8 mouse cellular contexts compared by ENCODE assay signal in the genomic region with DNA sequence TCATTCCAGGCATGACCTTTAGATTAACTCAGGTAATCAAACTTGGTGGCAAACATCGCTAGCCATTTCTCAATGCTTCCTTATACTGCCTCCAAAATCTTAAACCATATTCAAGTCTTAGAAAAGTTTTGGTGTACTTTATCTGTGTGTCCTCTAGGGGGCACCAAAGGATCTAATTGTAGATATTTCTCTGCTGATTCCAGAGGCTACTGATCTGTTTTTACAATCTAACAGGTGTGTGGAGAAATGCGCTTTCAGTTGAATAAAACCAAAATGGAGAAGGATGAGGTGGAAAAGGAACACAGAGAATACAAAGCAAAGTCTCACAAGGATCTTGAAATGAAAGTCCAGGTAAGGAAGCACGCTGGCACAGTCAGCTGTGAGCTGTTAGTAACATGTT.
DNase-seq lines count a peak whose midpoint lies in the region; ATAC-seq and TF ChIP-seq lines count a peak whose summit lies in the region.
"Had no signal": no experiment of that assay in that cellular context is flagged by ENCODE, and none has a peak within 500 bp of the region (broad histone marks: within the 10 kb centered on the region; RNA-seq: fewer than 3 reads in every experiment).

No protein-coding gene starts in this region.

- no peak overlapping the region for H3K4me3 ChIP-seq in intestine, postnatal 0 days (ENCODE audit: low read depth, low read length)
- H3K4me3 ChIP-seq: embryonic facial prominence, embryonic 13.5 days had no signal

- H3K27ac ChIP-seq in intestine, postnatal 0 days (ENCODE audit: low read depth, low read length): no peak overlapping the region
- H3K27ac ChIP-seq: embryonic facial prominence, embryonic 13.5 days had no signal

- ATAC-seq in intestine, postnatal 0 days: 0 out of 2 replicates have a peak, but pooled peaks have one; percentile 22

- H3K4me2 ChIP-seq in intestine, postnatal 0 days (replicated peaks; ENCODE audit: low read depth): no peak overlapping the region
- H3K4me2 ChIP-seq: embryonic facial prominence, embryonic 13.5 days had no signal

- H3K4me1 ChIP-seq in intestine, postnatal 0 days (replicated peaks; ENCODE audit: control insufficient read depth, insufficient read depth, low read length): no peaks in the 10 kb centered on the region
- H3K4me1 ChIP-seq: embryonic facial prominence, embryonic 13.5 days had no signal

- H3K36me3 ChIP-seq in intestine, postnatal 0 days (ENCODE audit: control insufficient read depth, insufficient read depth): no peaks in the 10 kb centered on the region
- H3K36me3 ChIP-seq: embryonic facial prominence, embryonic 13.5 days had no signal

- WGBS in intestine, postnatal 0 days: 39% methylated on average over 3 of the region's 3 CpGs

- H3K9ac ChIP-seq in intestine, postnatal 0 days (ENCODE audit: low read depth, low read length): no peak overlapping the region
- H3K9ac ChIP-seq: embryonic facial prominence, embryonic 13.5 days had no signal

- H3K9me3 ChIP-seq in intestine, postnatal 0 days (ENCODE audit: control insufficient read depth): no peaks in the 10 kb centered on the region
- H3K9me3 ChIP-seq: embryonic facial prominence, embryonic 13.5 days had no signal

- peak; percentile 60 for DNase-seq in kidney, adult 9 months
- no peak for DNase-seq in kidney, adult 18-20 months
- DNase-seq in 3T3-L1 (ENCODE audit: low read depth, low spot score): peak; percentile 82
- DNase-seq in CD8-positive naive resting alpha-beta T cell, adult 2 months (ENCODE audit: low read depth in 2 of 2, low spot score in 2 of 2): peak; percentile 15 to 39
- DNase-seq in cerebellum, postnatal 10 days: peak; percentile 79 to 90
- peak; percentile 39 for DNase-seq in retina, postnatal 7 days (ENCODE audit: low read depth, low spot score)

- no peaks in the 10 kb centered on the region for H3K27me3 ChIP-seq in intestine, postnatal 0 days (replicated peaks; ENCODE audit: control insufficient read depth, insufficient read depth, low read length)
- H3K27me3 ChIP-seq: embryonic facial prominence, embryonic 13.5 days had no signal

- peak; percentile 85 for TF ChIP-seq CTCF in intestine, postnatal 0 days (IDR thresholded peaks at IDR 0.05; ENCODE audit: low read depth)
